Mouse (Mus musculus) layer of hippocampus, adult 9-11 months (tissue): ENCODE results near the gene 1700018F24Rik.
"Not testable (repeated sequence)": the region's sequence is repeated elsewhere in the genome, so short reads cannot be mapped to it uniquely, and the experiment has no call there.

Experiments
- DNase-seq: peaks from one replicate; pipeline ENCODE4 v3.0.0; 2022

The 1700018F24Rik gene

GRCm38 (mm10) chr5:145042690-145043089 lies at the start of gene 1700018F24Rik:
1700018F24Rik (plus strand) TSS chr5:145042990.
- not testable (repeated sequence) for DNase-seq

GRCm38 (mm10) chr5:144998491-144998890 lies 44.3 kb upstream of the 1700018F24Rik start:
- DNase-seq = no peak

- DNase-seq = no peak
Observed at GRCm38 (mm10) chr5:145003362-145003761, 39.4 kb upstream of the 1700018F24Rik start.

- DNase-seq = no peak
Observed at GRCm38 (mm10) chr5:145004495-145004894, 38.3 kb upstream of the 1700018F24Rik start.

GRCm38 (mm10) chr5:145005596-145005995 lies 37.2 kb upstream of the 1700018F24Rik start:
- DNase-seq = no peak

GRCm38 (mm10) chr5:145008878-145009659 lies 33.7 kb upstream of the 1700018F24Rik start:
- DNase-seq = no peak

- DNase-seq = no peak
Observed at GRCm38 (mm10) chr5:145014278-145014677, 28.5 kb upstream of the 1700018F24Rik start.

GRCm38 (mm10) chr5:145016761-145017160 lies 26.0 kb upstream of the 1700018F24Rik start:
- DNase-seq = not testable (repeated sequence)

- not testable (repeated sequence) for DNase-seq
Observed at GRCm38 (mm10) chr5:145020254-145020653, 22.5 kb upstream of the 1700018F24Rik start.

GRCm38 (mm10) chr5:145020712-145021111 lies 22.1 kb upstream of the 1700018F24Rik start:
- DNase-seq = not testable (repeated sequence)

- DNase-seq = not testable (repeated sequence)
Observed at GRCm38 (mm10) chr5:145030476-145030875, 12.3 kb upstream of the 1700018F24Rik start.

- not testable (repeated sequence) for DNase-seq
Observed at GRCm38 (mm10) chr5:145032391-145032790, 10.4 kb upstream of the 1700018F24Rik start, which contains the start of gene Gm4871. Gm4871 (minus strand) TSS chr5:145032754.

- no peak for DNase-seq
Observed at GRCm38 (mm10) chr5:145041628-145042027, 1.2 kb upstream of the 1700018F24Rik start.

GRCm38 (mm10) chr5:145054187-145054586 lies 11.4 kb downstream of the 1700018F24Rik start:
- DNase-seq = not testable (repeated sequence)

- no peak for DNase-seq
Observed at GRCm38 (mm10) chr5:145057907-145058306, 15.1 kb downstream of the 1700018F24Rik start.

- DNase-seq = no peak
Observed at GRCm38 (mm10) chr5:145058722-145059121, 15.9 kb downstream of the 1700018F24Rik start.

- no peak for DNase-seq
Observed at GRCm38 (mm10) chr5:145059524-145059923, 16.7 kb downstream of the 1700018F24Rik start.

GRCm38 (mm10) chr5:145064765-145065340 lies 22.1 kb downstream of the 1700018F24Rik start:
- no peak for DNase-seq

GRCm38 (mm10) chr5:145068863-145069262 lies 26.1 kb downstream of the 1700018F24Rik start:
- no peak for DNase-seq

- DNase-seq = peak; percentile 53
Observed at GRCm38 (mm10) chr5:145069707-145070106, 26.9 kb downstream of the 1700018F24Rik start.

- no peak for DNase-seq
Observed at GRCm38 (mm10) chr5:145071342-145071741, 28.6 kb downstream of the 1700018F24Rik start.

- no peak for DNase-seq
Observed at GRCm38 (mm10) chr5:145075081-145075480, 32.3 kb downstream of the 1700018F24Rik start.

GRCm38 (mm10) chr5:145081866-145082613 lies 39.2 kb downstream of the 1700018F24Rik start:
- DNase-seq = no peak
